Mouse (Mus musculus) frontal cortex, postnatal 14 days (tissue): ENCODE measurements around the gene Rtcb.

Experiments
- DNase-seq, 2 experiments: peaks; one replicate each; pipeline ENCODE4 v3.0.0; 2022; ENCODE audit warnings: low spot score in 2 of 2

Gene Rtcb

GRCm38 (mm10) chr10:85957464-85957950 lies at the start of gene Rtcb:
Rtcb (minus strand) TSS chr10:85957823.
- peak; percentile 91 to 97 for DNase-seq

GRCm38 (mm10) chr10:86006455-86006854 lies 48.8 kb upstream of the Rtcb start:
- no peak for DNase-seq

- DNase-seq: no peak
These were observed 42.8 kb upstream of the Rtcb start for GRCm38 (mm10) chr10:86000447-86000846.

GRCm38 (mm10) chr10:85994543-85995104 lies 37.0 kb upstream of the Rtcb start:
- DNase-seq: no peak

GRCm38 (mm10) chr10:85993836-85994235 lies 36.2 kb upstream of the Rtcb start:
- DNase-seq: no peak

GRCm38 (mm10) chr10:85992412-85992811 lies 34.8 kb upstream of the Rtcb start:
- no peak for DNase-seq

GRCm38 (mm10) chr10:85989412-85990115 lies 31.9 kb upstream of the Rtcb start:
- DNase-seq: no peak

GRCm38 (mm10) chr10:85972915-85973314 lies 15.3 kb upstream of the Rtcb start:
- peak in 1 of 2 experiments; percentile 20 for DNase-seq

GRCm38 (mm10) chr10:85971826-85972225 lies 14.2 kb upstream of the Rtcb start:
- DNase-seq: no peak

- no peak for DNase-seq
These were observed 12.4 kb upstream of the Rtcb start for GRCm38 (mm10) chr10:85969894-85970620.

GRCm38 (mm10) chr10:85968731-85969130 lies 11.1 kb upstream of the Rtcb start:
- DNase-seq: no peak

GRCm38 (mm10) chr10:85968157-85968634 lies 10.6 kb upstream of the Rtcb start:
- peak; percentile 67 to 91 for DNase-seq

- DNase-seq: no peak
These were observed 10.0 kb upstream of the Rtcb start for GRCm38 (mm10) chr10:85967411-85968156.

- DNase-seq: no peak
These were observed 8.9 kb upstream of the Rtcb start for GRCm38 (mm10) chr10:85966476-85966875.

- no peak for DNase-seq
These were observed 6.7 kb upstream of the Rtcb start for GRCm38 (mm10) chr10:85964316-85964715.

GRCm38 (mm10) chr10:85962897-85963296 lies 5.3 kb upstream of the Rtcb start:
- no peak for DNase-seq

- no peak for DNase-seq
These were observed 678 bp downstream of the Rtcb start for GRCm38 (mm10) chr10:85956871-85957419.

GRCm38 (mm10) chr10:85954429-85954828 lies 3.2 kb downstream of the Rtcb start:
- no peak for DNase-seq

GRCm38 (mm10) chr10:85953401-85953800 lies 4.2 kb downstream of the Rtcb start:
- no peak for DNase-seq

GRCm38 (mm10) chr10:85951765-85952443 lies 5.7 kb downstream of the Rtcb start:
- DNase-seq: no peak
